Mouse (Mus musculus): ENCODE measurements around the gene Gm21885.
A peak's percentile ranks its signal among the peaks of the same experiment; 100 is the strongest.
"Not testable (repeated sequence)": the region's sequence is repeated elsewhere in the genome, so short reads cannot be mapped to it uniquely, and the experiment has no call there.

Gene Gm21885

DNA sequence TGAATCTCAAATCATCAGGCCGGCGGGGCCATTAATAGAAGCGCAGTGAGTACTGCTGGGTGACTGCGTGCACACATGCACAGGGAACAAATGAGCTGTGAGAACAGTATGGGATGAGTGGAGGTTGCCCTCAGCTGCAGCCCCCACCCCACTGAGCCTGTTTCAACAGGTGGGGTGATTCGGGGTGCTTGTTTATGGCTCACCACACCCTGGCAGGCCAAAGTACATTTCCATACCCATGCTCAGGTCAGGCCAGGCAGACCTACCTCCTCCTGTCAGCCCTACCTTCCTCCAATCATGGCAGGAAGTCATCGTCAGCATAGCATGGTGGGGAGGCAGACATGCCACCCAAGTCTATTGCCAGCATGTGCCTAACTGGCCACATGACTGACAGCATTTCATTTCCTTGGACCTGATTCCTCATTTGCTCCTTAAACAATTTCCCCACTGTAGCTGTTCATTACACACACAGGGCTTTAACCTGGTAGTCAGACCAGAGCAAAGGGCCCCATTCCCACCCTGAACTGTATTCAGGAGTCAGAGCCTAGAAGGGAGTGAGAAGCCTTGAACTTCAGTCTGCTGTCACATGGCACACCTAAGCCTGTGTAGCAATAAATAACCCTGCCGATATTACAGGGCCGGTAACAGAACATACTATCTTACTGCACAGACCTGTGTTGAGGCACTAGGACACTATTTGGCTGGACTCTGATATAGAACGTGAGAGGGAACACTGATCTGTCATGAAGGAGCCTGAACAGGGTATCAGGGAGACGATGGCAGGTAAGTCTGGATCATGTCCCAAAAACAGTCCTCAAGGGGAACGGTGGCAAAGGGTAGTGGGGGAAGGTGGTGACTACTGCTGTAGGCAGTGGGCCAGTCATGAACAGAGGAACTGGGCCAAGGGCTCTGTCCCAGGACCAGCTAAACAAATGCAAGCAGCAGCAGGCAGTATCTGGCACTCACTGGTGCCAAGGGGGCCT is at the start of gene Gm21885:
Gene Gm21885 (plus strand): TSS at position 675 of the 983 bp plus-strand sequence.
- DNase-seq: peak; percentile 47

DNA sequence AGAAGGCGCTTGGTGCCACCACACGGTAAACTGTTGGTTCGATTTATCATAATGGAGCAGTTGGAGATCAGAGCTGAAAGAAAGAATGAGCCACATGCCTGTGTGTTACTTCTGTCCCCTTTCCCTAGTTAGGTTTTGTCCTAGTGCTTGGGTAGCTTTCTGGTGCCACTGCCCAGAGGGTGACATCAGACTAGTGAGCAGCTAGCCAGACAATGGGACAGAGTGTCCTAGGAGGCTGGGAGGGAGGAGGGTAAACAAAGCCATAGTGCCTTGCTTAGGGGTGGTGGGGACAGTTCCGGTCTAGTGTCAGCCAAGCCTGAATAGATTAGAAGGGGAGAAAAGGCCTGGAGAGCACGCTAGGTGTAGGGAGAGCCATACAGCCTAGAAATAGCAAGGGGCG is 48.3 kb upstream of the Gm21885 start:
- peak; percentile 49 for DNase-seq

DNA sequence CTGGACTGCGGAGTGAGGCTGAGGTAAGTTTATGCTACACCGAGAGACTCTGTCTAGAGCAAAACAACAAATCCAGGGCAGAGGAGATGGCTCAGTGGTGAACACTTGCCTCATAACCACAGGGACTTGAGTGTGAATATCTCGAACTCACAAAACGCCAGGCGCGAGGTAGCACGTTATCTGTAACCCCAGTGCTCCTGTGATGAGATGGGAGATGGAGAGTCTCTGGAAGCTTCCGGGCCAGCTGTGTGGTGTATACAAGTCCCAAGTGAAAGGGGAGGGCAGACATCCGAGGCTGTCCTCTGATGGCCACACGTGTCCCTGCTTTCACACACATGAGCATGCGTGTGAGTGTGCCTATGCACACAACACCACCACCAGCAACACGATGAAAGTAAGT is 47.3 kb upstream of the Gm21885 start:
- DNase-seq: peak; percentile 24

- no peak for DNase-seq
Observed at GRCm38 (mm10) chr11:94234857-94235256, 46.8 kb upstream of the Gm21885 start.

- peak; percentile 90 for DNase-seq
Observed at GRCm38 (mm10) chr11:94236074-94236473, 45.6 kb upstream of the Gm21885 start.

DNA sequence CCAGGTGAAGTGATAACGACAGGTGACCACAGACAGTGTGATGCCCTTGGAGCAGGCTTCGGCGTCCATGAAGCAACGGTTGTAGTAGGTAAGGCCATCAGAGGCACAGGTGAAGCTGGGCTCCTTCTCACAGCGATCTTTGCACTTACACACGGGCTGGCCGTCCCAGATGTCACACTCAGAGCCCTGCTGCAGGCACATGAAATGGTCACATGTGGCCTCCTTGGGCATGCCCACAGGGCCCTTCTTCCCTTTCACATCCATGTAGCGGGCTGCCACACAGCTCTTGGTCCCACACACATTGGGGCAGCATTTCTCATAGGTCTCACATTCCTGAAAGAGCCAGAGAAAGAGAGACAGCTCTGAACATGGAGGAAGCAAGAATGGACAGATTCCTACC is 42.9 kb upstream of the Gm21885 start:
- DNase-seq: no peak

GRCm38 (mm10) chr11:94239706-94240105 is 42.0 kb upstream of the Gm21885 start:
- DNase-seq: no peak

- DNase-seq: no peak
Observed at GRCm38 (mm10) chr11:94242760-94243421, 38.8 kb upstream of the Gm21885 start.

GRCm38 (mm10) chr11:94243422-94244180 is 38.1 kb upstream of the Gm21885 start:
- DNase-seq: no peak

- DNase-seq: no peak
Observed at GRCm38 (mm10) chr11:94244385-94244784, 37.3 kb upstream of the Gm21885 start.

- no peak for DNase-seq
Observed at GRCm38 (mm10) chr11:94245955-94246788, 35.5 kb upstream of the Gm21885 start, which contains the start of gene Wfikkn2. Gene Wfikkn2, minus strand, starts transcription at chr11:94246005.

- DNase-seq: no peak
Observed at GRCm38 (mm10) chr11:94246789-94247061, 34.9 kb upstream of the Gm21885 start.

DNA sequence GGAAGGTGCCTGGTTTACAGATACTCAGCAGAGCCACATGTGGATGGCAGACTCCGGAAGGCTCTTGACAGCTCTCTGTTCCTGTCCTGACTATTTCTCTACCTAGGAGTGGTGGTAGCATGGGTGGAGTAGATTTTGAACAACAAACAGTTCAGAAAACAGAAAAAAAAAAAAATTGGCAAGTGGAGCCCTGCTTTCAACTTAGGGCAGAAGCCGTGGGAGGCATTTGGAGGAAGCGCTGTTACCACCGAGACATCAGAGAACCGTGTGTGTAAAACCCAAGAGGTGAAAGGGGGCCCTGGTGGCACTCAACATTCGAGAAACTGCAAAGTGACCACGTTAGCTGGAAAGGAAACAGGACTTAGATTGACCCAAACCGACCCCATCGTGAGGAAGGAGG is 28.5 kb upstream of the Gm21885 start:
- no peak for DNase-seq

DNA sequence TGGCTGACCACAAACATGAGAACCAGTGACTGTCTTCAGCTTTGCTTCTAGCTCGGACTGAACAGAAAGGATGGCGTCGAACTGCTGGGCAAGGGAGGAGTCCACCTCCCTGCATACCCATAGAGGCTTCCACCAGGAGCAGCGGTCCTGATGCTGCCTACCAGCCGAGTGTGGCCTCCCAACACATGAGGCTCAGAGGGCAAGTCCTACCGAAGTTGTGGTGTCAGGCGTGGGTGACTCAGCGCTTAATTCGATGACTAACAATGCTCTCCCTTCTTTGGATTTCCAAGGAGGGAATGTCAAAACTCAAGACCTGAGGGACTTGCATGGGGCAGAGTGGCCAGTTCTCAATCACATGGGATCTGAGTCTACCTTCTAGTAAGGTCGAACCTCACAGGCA is 28.0 kb upstream of the Gm21885 start:
- DNase-seq: no peak

DNA sequence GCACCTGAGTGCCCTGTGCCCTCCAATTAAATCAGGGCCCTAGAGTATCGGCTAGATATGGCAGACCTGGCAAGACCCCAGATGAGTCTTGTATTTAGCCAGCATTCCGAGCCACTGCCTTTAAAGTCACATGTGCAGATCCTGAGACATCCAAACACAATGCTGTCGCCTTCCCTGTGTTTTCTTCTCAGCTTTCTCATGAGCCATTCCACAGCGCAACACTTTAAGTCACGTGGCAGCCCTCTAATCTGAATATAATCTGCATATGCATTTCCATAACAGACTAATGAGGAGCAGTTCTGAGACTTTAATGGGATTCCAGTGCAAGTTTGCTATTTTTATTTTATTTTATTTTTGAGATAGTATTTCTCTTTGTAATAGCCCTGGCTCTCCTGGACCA is 25.9 kb upstream of the Gm21885 start:
- DNase-seq: no peak

- no peak for DNase-seq
Observed at GRCm38 (mm10) chr11:94257987-94258386, 23.7 kb upstream of the Gm21885 start.

DNA sequence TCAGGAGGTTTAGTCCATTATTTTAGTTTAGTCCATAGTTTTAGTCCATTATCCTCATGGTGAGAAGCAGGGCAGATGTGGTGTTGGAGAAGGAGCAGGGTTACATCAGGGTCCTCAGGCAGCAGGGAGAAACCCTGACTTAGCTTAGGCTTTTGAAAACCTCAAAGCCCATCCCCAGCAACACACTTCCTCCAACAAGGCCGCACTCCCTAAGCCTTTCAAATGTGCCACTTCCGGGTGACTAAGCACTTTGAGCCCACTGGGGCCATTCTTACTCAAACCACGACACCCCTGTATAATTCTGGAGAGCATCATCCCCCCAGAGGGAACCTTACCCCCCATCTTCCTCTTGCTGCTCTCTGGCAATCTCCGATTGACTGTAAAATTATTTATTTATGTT is 21.9 kb upstream of the Gm21885 start:
- DNase-seq: no peak

GRCm38 (mm10) chr11:94261585-94262370 is 19.9 kb upstream of the Gm21885 start:
- DNase-seq: no peak

DNA sequence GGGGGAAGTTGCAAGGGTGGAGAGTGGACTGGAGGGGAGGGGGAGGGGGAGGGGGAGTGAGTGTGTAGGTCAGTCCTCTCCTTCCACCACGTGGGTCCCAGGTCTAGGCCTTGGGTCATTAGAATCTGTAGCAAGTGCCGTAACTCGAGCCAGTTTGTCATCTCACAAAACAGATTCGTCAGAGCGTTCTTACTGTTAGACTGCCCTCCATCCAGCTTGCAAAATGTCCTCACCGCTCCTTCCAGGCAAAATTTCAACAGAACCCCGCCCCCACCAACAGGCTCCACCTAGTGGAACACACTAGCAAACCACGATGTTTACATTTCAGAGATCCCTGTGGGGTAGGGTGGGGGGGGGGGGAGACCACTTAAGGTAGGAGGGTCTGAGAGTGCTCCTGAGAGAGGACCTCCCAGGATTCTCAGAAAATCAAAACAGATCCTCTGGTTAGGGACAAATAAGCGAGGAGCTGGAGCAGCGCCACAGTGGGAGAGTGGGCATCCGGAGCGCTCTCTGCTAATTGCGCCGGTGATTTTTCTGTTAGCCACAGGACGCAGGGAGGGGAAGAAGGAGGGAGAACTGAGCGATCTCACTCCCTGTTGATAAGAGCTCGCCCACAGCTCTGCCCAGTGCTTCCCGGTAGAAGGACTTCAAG is 16.4 kb upstream of the Gm21885 start:
- DNase-seq: peak; percentile 72

GRCm38 (mm10) chr11:94266155-94266554 is 15.5 kb upstream of the Gm21885 start:
- DNase-seq: not testable (repeated sequence)

- no peak for DNase-seq
Observed at GRCm38 (mm10) chr11:94268761-94269160, 12.9 kb upstream of the Gm21885 start.

Data from cerebellum, adult 9-10 months (tissue).